In the genomic region with DNA sequence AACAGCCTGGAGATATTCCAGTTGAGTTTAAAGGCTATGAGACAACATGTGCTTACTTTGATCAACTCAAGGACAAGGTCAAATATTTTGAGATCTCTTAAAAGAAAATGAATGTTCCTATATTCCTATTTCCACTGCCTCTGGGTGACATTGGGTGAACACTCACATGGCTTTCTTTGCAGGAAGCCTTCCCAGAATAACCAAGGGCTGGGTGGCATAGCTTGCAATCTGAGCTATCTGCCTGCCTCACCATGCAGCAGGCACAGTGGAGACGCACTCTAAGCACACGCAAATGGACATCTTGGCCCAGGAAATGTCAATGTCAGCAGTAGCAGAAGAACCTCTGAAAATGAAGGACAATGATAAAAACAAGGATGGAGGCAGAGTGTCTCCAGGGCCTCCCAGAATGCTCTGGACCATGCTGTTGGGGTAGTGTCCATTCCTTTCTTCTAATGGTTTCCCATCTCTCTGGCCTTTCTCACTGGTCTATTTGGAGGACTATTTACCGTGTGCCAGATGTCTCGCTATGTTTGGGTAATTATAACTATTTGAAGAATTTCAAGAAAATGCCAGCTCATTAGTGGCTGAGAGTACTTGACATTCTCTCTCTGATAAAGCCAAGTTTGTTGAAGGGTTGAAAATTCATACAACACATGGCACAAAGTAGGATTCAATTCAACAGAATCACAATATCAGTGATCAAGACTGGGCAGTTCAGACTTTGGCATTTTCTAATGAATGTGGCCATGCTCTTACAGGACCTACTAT, we compare ENCODE assay signal across 15 mouse cellular contexts.
DNase-seq lines count a peak whose midpoint lies in the region.
"Had no signal": no experiment of that assay in that cellular context is flagged by ENCODE, and none has a peak within 500 bp of the region (broad histone marks: within the 10 kb centered on the region; RNA-seq: fewer than 3 reads in every experiment).

No protein-coding gene starts in this region.

- DNase-seq in adrenal gland, adult (ENCODE audit: inconsistent age in 2 of 2, low spot score in 1 of 2), result peak; percentile 72 to 79
- no peak for DNase-seq in adrenal gland, postnatal 10 days
- peak; percentile 10 to 40 for DNase-seq in adrenal gland, postnatal 36 days
- no peak for DNase-seq in adrenal gland, postnatal 4 days (ENCODE audit: low spot score in 2 of 2)
- DNase-seq in ovary, adult 18-20 months (ENCODE audit: low spot score), result peak; percentile 4
- DNase-seq in ovary, postnatal 14 days (ENCODE audit: low spot score), result no peak
- no peak for DNase-seq in layer of hippocampus, postnatal 14 days (ENCODE audit: low spot score in 2 of 2)
- DNase-seq: cerebellum, adult 18-20 months; cerebellum, adult 9-10 months; cerebellum, postnatal 14 days; gastrocnemius, adult 2 months; gastrocnemius, postnatal 14 days; heart, adult 18-20 months; heart, postnatal 14 days; heart, postnatal 4 days had no signal

Comparison
In these comparisons a context has a peak if more than half of its experiments do, and no peak if none do; other contexts are left out.
1. DNase-seq: peak in adrenal gland, adult (2 of 2), adrenal gland, postnatal 36 days (2 of 2) and ovary, adult 18-20 months (single experiment); none in adrenal gland, postnatal 10 days (single experiment), adrenal gland, postnatal 4 days (0 of 2), ovary, postnatal 14 days (single experiment) and layer of hippocampus, postnatal 14 days (0 of 2).